Mouse (Mus musculus) megakaryocyte, embryonic 14.5 days (primary cell): ENCODE data around the gene Tmem120a.

Source experiments
- FLI1 ChIP-seq: IDR thresholded peaks from 2 replicates; pipeline ENCODE4 v1.6.1; 2012; ENCODE audit warnings: low read length, inconsistent platforms, mixed read lengths
- GATA1 ChIP-seq: IDR thresholded peaks from 3 replicates; pipeline ENCODE4 v1.6.1; 2012; ENCODE audit warnings: mixed read lengths, low read length, inconsistent platforms, borderline replicate concordance

DNA sequence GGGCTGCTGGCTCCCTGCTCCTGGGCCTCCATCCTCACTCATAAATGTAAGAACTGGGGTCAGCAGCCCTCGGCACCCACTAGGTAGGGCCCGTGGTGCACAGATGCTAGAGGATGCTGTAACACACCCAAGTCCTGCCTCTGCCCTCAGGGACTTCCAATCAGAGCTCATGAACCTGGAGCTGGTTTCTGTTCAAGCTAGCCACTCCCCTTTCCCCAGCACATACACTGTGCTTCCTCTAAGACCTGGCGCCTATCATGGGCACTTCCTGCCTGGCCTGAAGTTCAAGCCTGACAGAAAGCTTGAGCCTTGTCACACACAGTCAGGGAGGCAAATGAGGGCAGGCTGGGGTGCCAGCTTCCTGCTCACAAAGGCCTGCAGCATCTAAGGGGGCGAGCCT, 11.2 kb downstream of the Tmem120a start:
- TF ChIP-seq GATA1 (no peak), FLI1 (no peak)
